Mouse (Mus musculus) erythroblast, embryonic 14.5 days (primary cell): ENCODE results near the gene Zap70.

Experiments used
- GATA1 ChIP-seq: IDR thresholded peaks from 2 replicates; pipeline ENCODE4 v1.6.1; 2012; ENCODE audit warnings: low read length, inconsistent platforms, mixed read lengths
- TAL1 ChIP-seq: IDR thresholded peaks from 3 replicates; pipeline ENCODE4 v1.6.1; 2012; ENCODE audit warnings: low read length, inconsistent platforms, mixed read lengths

DNA sequence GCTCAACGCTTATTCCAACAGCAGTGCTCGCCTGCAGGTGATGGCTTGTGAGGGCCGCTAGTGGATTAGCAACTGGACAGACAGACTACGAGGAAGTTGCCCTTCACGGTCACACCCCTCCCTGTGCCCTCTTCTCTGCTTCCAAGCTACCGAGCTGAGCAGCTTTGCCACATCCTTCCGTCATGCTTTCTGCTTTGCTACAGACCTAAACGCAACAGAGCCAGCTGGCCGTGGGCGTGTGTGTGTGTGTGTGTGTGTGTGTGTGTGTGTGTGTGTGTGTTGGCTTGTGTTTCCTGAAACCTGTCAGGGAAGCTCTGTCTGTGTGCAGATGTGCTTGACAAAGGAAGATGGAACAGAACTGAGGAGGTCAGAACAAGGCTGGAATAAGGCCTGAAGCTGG, 35.9 kb downstream of the Zap70 start:
- no peak for TF ChIP-seq GATA1
- no peak for TF ChIP-seq TAL1
